Mouse (Mus musculus) adipocyte (in vitro differentiated cells): ENCODE data around the gene Srgn.
"Not testable (repeated sequence)": the region's sequence is repeated elsewhere in the genome, so short reads cannot be mapped to it uniquely, and the experiment has no call there.

Experiments used
- DNase-seq: peaks from one replicate; pipeline ENCODE4 v3.0.0-alpha.2; 2016; ENCODE audit warnings: low spot score

Srgn gene

GRCm38 (mm10) chr10:62485878-62486582 is 41.2 kb downstream of the Srgn start:
- DNase-seq, result peak; percentile 73

- DNase-seq, result no peak
Observed at GRCm38 (mm10) chr10:62481108-62481852, 46.0 kb downstream of the Srgn start.

GRCm38 (mm10) chr10:62476980-62477379 is 50.3 kb downstream of the Srgn start:
- no peak for DNase-seq

- no peak for DNase-seq
Observed at GRCm38 (mm10) chr10:62474944-62475343, 52.3 kb downstream of the Srgn start.

- DNase-seq, result no peak
Observed at GRCm38 (mm10) chr10:62471105-62471504, 56.1 kb downstream of the Srgn start.

- DNase-seq, result no peak
Observed at GRCm38 (mm10) chr10:62469736-62470135, 57.5 kb downstream of the Srgn start.

GRCm38 (mm10) chr10:62461321-62461720 is 65.9 kb downstream of the Srgn start:
- DNase-seq, result no peak

- DNase-seq, result not testable (repeated sequence)
Observed at GRCm38 (mm10) chr10:62452001-62452400, 75.2 kb downstream of the Srgn start.

GRCm38 (mm10) chr10:62450280-62450640 is 77.0 kb downstream of the Srgn start:
- no peak for DNase-seq

- peak; percentile 90 for DNase-seq
Observed at GRCm38 (mm10) chr10:62449364-62450279, 77.6 kb downstream of the Srgn start, which contains the start of the genes 4930507D05Rik and Supv3l1. 4930507D05Rik (plus strand) TSS chr10:62449489. Supv3l1 (minus strand) TSS chr10:62449738.
